8 mouse cellular contexts compared by ENCODE assay signal in genomic region chr19:33109941-33110371, GRCm38 (mm10).
A peak's percentile ranks its signal among the peaks of the same experiment; 100 is the strongest.
DNase-seq lines count a peak whose midpoint lies in the region; ATAC-seq and TF ChIP-seq lines count a peak whose summit lies in the region.

No protein-coding gene starts in this region.

- H3K9me3 ChIP-seq in CH12.LX (replicated peaks; ENCODE audit: low read length), result no peaks in the 10 kb centered on the region
- H3K9me3 ChIP-seq in heart, embryonic 15.5 days (replicated peaks), result no peaks in the 10 kb centered on the region

- no peak for TF ChIP-seq POLR2A in CH12.LX (IDR thresholded peaks at IDR 0.05; ENCODE audit: low read depth, low read length)

- 53% methylated on average over 6 of the region's 6 CpGs for WGBS in heart, embryonic 15.5 days

- ATAC-seq in frontal cortex, adult (ENCODE audit: low TSS enrichment), result 0 out of 2 replicates have a peak, but pooled peaks have one; percentile 20
- 0 out of 2 replicates have a peak, but pooled peaks have one; percentile 14 for ATAC-seq in heart, embryonic 15.5 days (replicated peaks; ENCODE audit: insufficient number of reproducible peaks, insufficient read depth, low FRiP score, low read depth)

- no peak for TF ChIP-seq EP300 in CH12.LX (IDR thresholded peaks at IDR 0.05; ENCODE audit: low read length)

- H3K4me3 ChIP-seq in CH12.LX (replicated peaks in 1 of 3; ENCODE audit: low read depth in 2 of 3, low read length in 2 of 3, poor library complexity in 1 of 3), result no peak overlapping the region
- no peak overlapping the region for H3K4me3 ChIP-seq in heart, embryonic 15.5 days

- H3K27me3 ChIP-seq in CH12.LX (replicated peaks), result peaks cover 2% of the 10 kb centered on the region
- no peaks in the 10 kb centered on the region for H3K27me3 ChIP-seq in heart, embryonic 15.5 days

- H3K4me2 ChIP-seq in CH12.LX (ENCODE audit: insufficient read depth, low read depth, poor library complexity, severe bottlenecking), result no peak overlapping the region
- H3K4me2 ChIP-seq in heart, embryonic 15.5 days, result no peak overlapping the region

- H3K4me1 ChIP-seq in CH12.LX (ENCODE audit: control insufficient read depth in 1 of 2, insufficient read depth in 2 of 2), result peaks cover 8 to 23% of the 10 kb centered on the region in 2 experiments; a peak in 3 of 4 replicates
- H3K4me1 ChIP-seq in heart, embryonic 15.5 days (replicated peaks), result no peaks in the 10 kb centered on the region; the same call in 1 of the 2 replicates

- no peak for TF ChIP-seq RAD21 in CH12.LX (IDR thresholded peaks at IDR 0.05; ENCODE audit: low read depth, low read length)

- no peak for DNase-seq in frontal cortex, adult 2 months (ENCODE audit: extremely low spot score in 1 of 2, low spot score in 1 of 2)
- no peak for DNase-seq in CH12.LX (ENCODE audit: extremely low read depth)
- peak; percentile 16 to 28 for DNase-seq in kidney, postnatal 4 days
- no peak for DNase-seq in layer of hippocampus, adult 9-10 months (ENCODE audit: low spot score)
- DNase-seq in adrenal gland, postnatal 36 days, result no peak
- DNase-seq in spleen, adult 18-20 months, result no peak

- in situ Hi-C loops in CH12.LX (cut with MboI; ENCODE audit: low pct_ligation_motif_present, low pct_unique_long_range_greater_than_20kb, low sequenced_read_pairs), result loop anchor here (25.0 kb wide), 1 partner anchor 348 kb away; the partner anchor contains the start of gene Pten

- dilution Hi-C loops in CH12.LX (cut with MboI; ENCODE audit: extremely low pct_ligation_motif_present, extremely low pct_unique_long_range_greater_than_20kb, low sequenced_read_pairs), result no loop called here

- no peaks in the 10 kb centered on the region for H3K36me3 ChIP-seq in CH12.LX (replicated peaks in 1 of 2; ENCODE audit: control insufficient read depth in 1 of 2, insufficient read depth in 1 of 2, low read length in 1 of 2)
- no peaks in the 10 kb centered on the region for H3K36me3 ChIP-seq in heart, embryonic 15.5 days

- no peak overlapping the region for H3K27ac ChIP-seq in CH12.LX (ENCODE audit: insufficient read depth, low read depth)
- no peak overlapping the region for H3K27ac ChIP-seq in heart, embryonic 15.5 days

- no peak for TF ChIP-seq CTCF in CH12.LX (conservative IDR thresholded peaks at IDR 0.05 in 1 of 2, IDR thresholded peaks at IDR 0.05 in 1 of 2; ENCODE audit: low read depth in 2 of 2, low read length in 2 of 2)

- no peak overlapping the region for H3K9ac ChIP-seq in CH12.LX (ENCODE audit: insufficient read depth, low read depth)
- H3K9ac ChIP-seq in heart, embryonic 15.5 days, result no peak overlapping the region

- H3K79me2 ChIP-seq in CH12.LX (replicated peaks; ENCODE audit: control insufficient read depth, extremely low read depth, insufficient read depth, poor library complexity, severe bottlenecking), result no peaks in the 10 kb centered on the region

TF ChIP-seq in CH12.LX, 34 proteins besides CTCF, POLR2A, EP300 and RAD21:
- TF ChIP-seq ZKSCAN1 (IDR thresholded peaks at IDR 0.05; ENCODE audit: borderline replicate concordance, low read depth, low read length) (no peak), MEF2A (IDR thresholded peaks at IDR 0.05; ENCODE audit: borderline replicate concordance, low read depth, low read length) (no peak), JUND (conservative IDR thresholded peaks at IDR 0.05; ENCODE audit: low read depth, low read length) (no peak), BHLHE40 (IDR thresholded peaks at IDR 0.05; ENCODE audit: low read depth, low read length) (peak; percentile 56)
TF ChIP-seq in CH12.LX: peak in this region for 1.

Comparison
In these comparisons a context has a peak if more than half of its experiments do, and no peak if none do; other contexts are left out.
1. DNase-seq: peak in kidney, postnatal 4 days (2 of 2); none in frontal cortex, adult 2 months (0 of 2), CH12.LX (single experiment), layer of hippocampus, adult 9-10 months (single experiment), adrenal gland, postnatal 36 days (0 of 2) and spleen, adult 18-20 months (0 of 2).